Mouse (Mus musculus) limb, embryonic 11.5 days (tissue): Measurements from ENCODE around the gene Ier5. TPM values are rescaled to one million over a fixed set of nuclear protein-coding genes. Genes with fewer than 3 reads are reported as not detected.
A peak's percentile ranks its signal among the peaks of the same experiment; 100 is the strongest.

Experiments used
- ATAC-seq: fragments of 200-750 bp; cut with Nextera tagmentation; 2 replicates; pipeline ENCODE4 v1.8.0; 2017; ENCODE audit warnings: low read depth; ENCODE audit not compliant: insufficient number of reproducible peaks, low FRiP score, low TSS enrichment
- DNase-seq: peaks from one replicate; pipeline ENCODE4 v3.0.0-alpha.2; 2015; ENCODE audit warnings: low spot score
- H3K27ac ChIP-seq: fragments of 300-500 bp; sonication (generic); replicated peaks from 2 replicates; pipeline ENCODE4 v1.5.1; 2014; ENCODE audit warnings: low read depth, mild to moderate bottlenecking, low read length
- H3K27me3 ChIP-seq: fragments of 300-500 bp; sonication (generic); 2 replicates; pipeline ENCODE4 v1.6.1; 2014; ENCODE audit warnings: mild to moderate bottlenecking, low read length, mixed read lengths; ENCODE audit not compliant: control insufficient read depth, insufficient read depth
- H3K36me3 ChIP-seq: fragments of 300-500 bp; sonication (generic); 2 replicates; pipeline ENCODE4 v1.6.1; 2014; ENCODE audit warnings: mild to moderate bottlenecking, low read length, moderate library complexity, mixed read lengths; ENCODE audit not compliant: control insufficient read depth, insufficient read depth
- H3K4me1 ChIP-seq: fragments of 300-500 bp; sonication (generic); 2 replicates; pipeline ENCODE4 v1.6.1; 2014; ENCODE audit warnings: low read length, mixed read lengths; ENCODE audit not compliant: control insufficient read depth, insufficient read depth
- H3K4me2 ChIP-seq: fragments of 300-500 bp; sonication (generic); 2 replicates; pipeline ENCODE4 v1.6.1; 2014; ENCODE audit warnings: low read depth, mild to moderate bottlenecking, moderate library complexity; ENCODE audit not compliant: severe bottlenecking
- H3K4me3 ChIP-seq: fragments of 300-500 bp; sonication (generic); 2 replicates; pipeline ENCODE4 v1.5.1; 2014; ENCODE audit warnings: low read depth, low read length
- H3K9ac ChIP-seq: fragments of 300-500 bp; sonication (generic); 2 replicates; pipeline ENCODE4 v1.6.1; 2014; ENCODE audit warnings: mild to moderate bottlenecking, low read length
- H3K9me3 ChIP-seq: fragments of 300-500 bp; sonication (generic); 2 replicates; pipeline ENCODE4 v1.6.1; 2016; ENCODE audit warnings: low read length; ENCODE audit not compliant: control insufficient read depth
- WGBS: fragments of 180-500 bp; shearing (Covaris S2); extraction: QIAGEN DNeasy Blood & Tissue Kit; methylation state at CpG from one replicate; pipeline ENCODE4 v1.1.7; 2014; 5-methylcytosine and 5-hydroxymethylcytosine counted together
- polyA plus RNA-seq: library from polyadenylated mRNA; unstranded; fragments of >200 nt; fragmentation: Nextera tagmentation; extraction: Ambion mirVana; gene quantifications from 2 replicates; pipeline ENCODE4 v1.2.1, GENCODE M21; 2014

Ier5 gene
- polyA plus RNA-seq, 1 experiment from 2014 or later, result 12.4 TPM

DNA sequence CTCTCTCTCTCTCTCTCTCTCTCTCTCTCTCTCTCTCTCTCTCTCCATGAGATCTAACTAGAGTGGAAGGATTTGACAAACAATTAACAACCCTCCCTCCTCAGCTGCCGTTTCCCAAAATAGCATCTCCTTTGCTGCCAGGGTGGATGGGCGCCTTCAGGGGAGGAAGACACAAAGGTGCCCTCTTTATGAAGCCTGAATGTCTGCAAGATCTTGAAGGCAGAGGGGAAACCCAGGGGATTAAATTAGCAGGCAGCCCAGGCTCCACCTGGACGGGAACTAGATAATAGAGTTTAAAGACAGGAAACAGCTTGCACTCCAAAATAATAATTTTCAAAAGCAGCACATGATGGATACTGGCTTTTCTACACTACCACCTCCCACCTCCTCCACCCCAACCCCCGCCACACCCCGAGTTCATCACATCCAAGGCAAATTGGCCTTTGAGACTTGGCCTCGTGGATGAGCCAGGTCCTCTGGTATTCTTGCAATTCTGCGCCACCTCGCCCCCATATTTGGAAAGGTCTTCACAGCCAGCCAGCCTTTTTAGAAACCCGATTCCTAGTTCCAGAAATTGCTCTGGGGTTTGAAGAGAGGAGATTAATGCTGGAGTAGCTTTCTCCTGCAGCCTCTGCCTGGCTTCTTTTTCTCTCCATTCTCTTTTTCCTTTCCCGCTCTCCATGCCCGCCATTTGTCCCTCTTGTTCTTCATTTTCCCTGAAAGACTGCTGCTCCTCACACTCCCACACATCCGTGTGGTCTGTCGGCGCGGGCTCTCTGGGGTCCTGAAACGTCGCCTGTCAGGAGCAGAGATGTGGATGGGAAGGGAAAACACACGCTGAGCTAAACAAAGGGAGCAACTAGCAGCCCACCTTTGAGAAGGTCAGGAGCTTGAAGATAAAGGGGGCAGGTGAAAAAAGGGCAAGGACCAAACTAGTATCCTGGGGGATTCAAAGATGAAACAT is 10.2 kb upstream of the Ier5 start:
- no peak for ATAC-seq
- Histone ChIP-seq H3K27ac (no peak overlapping the region), H3K9ac (peak overlapping the region; percentile 43), H3K9me3 (no peaks in the 10 kb centered on the region), H3K4me2 (peak overlapping the region; percentile 27), H3K36me3 (no peaks in the 10 kb centered on the region), H3K4me1 (peaks cover 13% of the 10 kb centered on the region), H3K27me3 (no peaks in the 10 kb centered on the region), H3K4me3 (no peak overlapping the region)
- no peak for DNase-seq
- WGBS, result 23% methylated on average over 18 of the region's 18 CpGs

DNA sequence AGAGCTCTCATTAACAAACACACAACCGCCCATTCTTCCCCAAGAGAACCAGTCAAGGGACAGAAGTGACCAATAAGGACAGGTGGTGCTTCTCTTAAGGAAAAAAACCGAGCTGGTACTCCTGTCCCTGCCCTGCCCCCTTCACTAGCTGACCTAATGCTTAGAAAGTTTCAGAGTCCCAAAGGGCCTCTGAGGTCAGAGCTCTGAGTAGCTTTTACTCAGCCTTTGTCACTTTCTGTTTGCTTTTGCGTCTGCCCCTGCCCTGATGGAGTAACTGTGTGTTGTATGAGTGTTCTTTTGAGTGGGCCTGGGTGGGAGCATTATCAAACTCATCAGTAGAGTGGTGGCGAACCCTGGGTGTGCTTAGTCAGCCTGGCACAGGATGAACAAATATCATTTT is 9.0 kb upstream of the Ier5 start:
- H3K36me3 ChIP-seq, result no peaks in the 10 kb centered on the region
- 56% methylated on average over 4 of the region's 4 CpGs for WGBS
- no peaks in the 10 kb centered on the region for H3K9me3 ChIP-seq
- H3K4me1 ChIP-seq, result peaks cover 13% of the 10 kb centered on the region
- DNase-seq, result no peak
- no peak overlapping the region for H3K4me2 ChIP-seq
- no peak overlapping the region for H3K27ac ChIP-seq
- ATAC-seq, result no peak
- no peaks in the 10 kb centered on the region for H3K27me3 ChIP-seq
- no peak overlapping the region for H3K9ac ChIP-seq
- no peak overlapping the region for H3K4me3 ChIP-seq

DNA sequence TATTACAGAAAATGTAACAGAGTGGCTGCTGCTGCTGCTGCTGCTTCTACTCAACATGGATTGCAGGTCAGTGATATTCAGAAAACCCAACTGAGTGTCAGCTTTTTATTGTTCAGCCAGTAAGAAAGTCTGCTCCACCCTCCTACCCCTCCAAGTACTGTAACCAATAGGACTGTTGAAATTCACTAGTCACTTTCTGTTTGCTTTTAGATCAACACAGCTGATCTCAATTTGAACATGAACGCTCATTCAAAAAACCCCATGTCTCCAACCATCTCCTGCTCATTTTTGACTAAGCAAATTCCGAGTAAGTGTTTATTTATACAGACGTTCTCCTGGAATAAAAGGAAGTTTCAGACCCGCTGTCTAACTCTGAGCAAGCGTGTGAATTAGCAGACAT is 8.4 kb upstream of the Ier5 start:
- Histone ChIP-seq H3K9ac (no peak overlapping the region), H3K4me2 (no peak overlapping the region), H3K4me3 (no peak overlapping the region), H3K9me3 (no peaks in the 10 kb centered on the region), H3K27me3 (no peaks in the 10 kb centered on the region), H3K36me3 (no peaks in the 10 kb centered on the region), H3K4me1 (peaks cover 13% of the 10 kb centered on the region), H3K27ac (no peak overlapping the region)
- DNase-seq, result no peak
- 70% methylated on average over 5 of the region's 5 CpGs for WGBS
- ATAC-seq, result no peak

DNA sequence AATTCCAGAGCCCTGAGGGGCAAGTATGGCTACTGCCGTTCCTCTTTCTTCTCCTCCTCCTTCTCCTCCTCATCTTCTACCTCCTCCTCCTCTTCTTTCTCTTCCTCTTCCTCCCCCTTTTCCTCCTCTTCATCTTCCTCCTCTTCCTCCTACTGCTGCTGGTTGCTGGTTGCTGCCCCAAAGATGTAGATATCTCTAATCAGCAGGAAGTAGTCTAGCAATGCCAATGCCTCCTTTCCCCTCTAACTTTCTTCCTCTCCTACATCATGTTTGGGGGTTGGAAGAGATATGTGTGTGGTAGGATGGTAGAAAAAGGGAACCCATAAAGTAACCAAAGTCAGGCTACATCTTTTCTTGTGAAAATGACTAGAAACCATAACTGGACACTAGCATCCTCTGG is 6.9 kb upstream of the Ier5 start:
- 96% methylated on average over 1 of the region's 1 CpGs for WGBS
- Histone ChIP-seq H3K36me3 (no peaks in the 10 kb centered on the region), H3K4me2 (no peak overlapping the region), H3K9ac (no peak overlapping the region), H3K9me3 (no peaks in the 10 kb centered on the region), H3K4me3 (no peak overlapping the region), H3K4me1 (peaks cover 11% of the 10 kb centered on the region), H3K27me3 (no peaks in the 10 kb centered on the region), H3K27ac (no peak overlapping the region)
- ATAC-seq (no peak), DNase-seq (no peak)

DNA sequence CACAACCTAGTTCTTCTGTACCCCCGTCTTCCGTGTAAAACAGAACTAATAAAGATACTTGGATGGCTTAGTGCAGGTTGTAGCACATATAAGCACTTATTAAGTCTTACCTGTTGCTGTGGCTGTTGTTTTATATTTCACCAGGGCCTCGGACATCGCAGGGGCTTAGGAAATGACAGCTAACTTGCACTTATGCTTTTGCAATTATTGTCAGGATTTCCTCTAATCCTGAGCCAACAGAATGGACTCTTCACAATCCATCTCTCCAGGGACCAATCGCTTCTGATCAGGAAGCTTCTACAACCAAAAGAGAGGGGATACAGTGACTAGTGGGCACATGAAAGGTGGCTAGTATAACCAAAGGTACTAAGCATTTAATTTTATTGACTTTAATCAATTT is 4.6 kb upstream of the Ier5 start:
- Histone ChIP-seq H3K4me1 (peaks cover 5% of the 10 kb centered on the region), H3K9me3 (no peaks in the 10 kb centered on the region), H3K9ac (no peak overlapping the region), H3K4me2 (no peak overlapping the region), H3K27me3 (no peaks in the 10 kb centered on the region), H3K36me3 (no peaks in the 10 kb centered on the region), H3K4me3 (no peak overlapping the region), H3K27ac (no peak overlapping the region)
- DNase-seq, result no peak
- no peak for ATAC-seq
- 92% methylated on average over 5 of the region's 5 CpGs for WGBS

DNA sequence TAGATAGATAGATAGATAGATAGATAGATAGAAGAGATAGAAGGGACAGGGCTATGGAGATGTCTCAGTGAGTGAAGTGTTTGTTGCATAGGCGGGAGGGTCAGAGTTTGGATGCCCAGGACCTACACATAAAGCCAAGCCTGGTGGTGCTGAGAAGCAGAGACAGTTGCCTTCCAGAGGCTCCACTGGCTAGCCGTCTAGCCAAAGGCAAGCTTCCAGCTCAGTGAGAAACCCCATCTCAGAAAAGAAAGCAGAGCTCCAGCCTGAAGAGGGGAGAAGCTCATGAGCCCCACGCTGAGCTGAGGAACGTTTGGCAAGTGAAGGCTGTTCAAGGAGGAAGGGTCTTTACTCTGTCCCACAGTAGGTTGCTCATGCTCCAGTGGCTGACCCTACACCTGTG is 3.2 kb upstream of the Ier5 start:
- no peaks in the 10 kb centered on the region for H3K27me3 ChIP-seq
- no peak overlapping the region for H3K27ac ChIP-seq
- no peak for ATAC-seq
- 67% methylated on average over 4 of the region's 4 CpGs for WGBS
- H3K4me3 ChIP-seq, result no peak overlapping the region
- no peaks in the 10 kb centered on the region for H3K4me1 ChIP-seq
- H3K9ac ChIP-seq, result no peak overlapping the region
- H3K36me3 ChIP-seq, result no peaks in the 10 kb centered on the region
- H3K9me3 ChIP-seq, result no peaks in the 10 kb centered on the region
- no peak for DNase-seq
- H3K4me2 ChIP-seq, result no peak overlapping the region

DNA sequence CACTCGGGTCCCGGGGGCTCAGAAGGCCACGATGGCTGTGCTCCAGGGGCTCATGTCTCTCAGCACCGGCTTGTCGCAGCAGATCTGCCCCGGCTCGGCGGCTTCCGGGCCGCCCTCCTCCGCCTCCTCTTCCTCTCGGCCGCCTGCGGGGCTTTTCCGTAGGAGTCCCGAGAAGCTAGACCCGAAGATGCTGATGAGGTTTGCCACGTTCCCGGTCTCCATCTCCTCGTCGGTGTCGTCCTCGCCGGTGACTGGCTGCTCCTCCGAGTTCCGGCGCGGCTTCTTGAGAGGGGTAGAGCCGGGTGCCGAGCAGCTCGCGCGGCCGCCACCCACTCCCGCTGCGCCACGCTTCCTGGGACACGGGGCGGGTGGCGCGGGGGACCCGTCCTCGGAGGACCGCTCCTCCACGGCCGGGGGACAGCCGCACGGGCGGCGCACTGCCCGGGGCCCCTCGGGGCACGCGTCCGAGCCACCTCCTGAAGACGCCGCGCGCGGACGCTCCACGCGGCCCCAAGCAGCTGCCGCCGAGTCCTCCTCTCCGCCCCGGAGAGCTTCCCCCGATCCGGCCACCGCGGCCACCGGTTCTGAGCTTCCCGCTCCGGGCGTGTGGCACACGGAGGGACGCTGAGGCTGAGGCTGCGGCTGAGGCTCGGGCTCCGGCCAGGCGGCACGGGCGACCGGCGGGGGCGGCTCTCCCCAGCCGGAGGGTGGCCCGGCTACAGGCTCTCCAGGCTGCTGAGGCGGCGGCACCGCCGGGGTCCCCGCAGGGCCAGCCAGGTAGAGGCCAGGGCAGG is 753 bp downstream of the Ier5 start:
- DNase-seq (peak; percentile 69), ATAC-seq (peak; percentile 77)
- peak overlapping the region; percentile 73 for H3K27ac ChIP-seq
- no peaks in the 10 kb centered on the region for H3K27me3 ChIP-seq
- H3K4me2 ChIP-seq, result peak overlapping the region; percentile 83
- H3K36me3 ChIP-seq, result no peaks in the 10 kb centered on the region
- H3K9ac ChIP-seq, result peak overlapping the region; percentile 97
- under 1% methylated on average over 80 of the region's 93 CpGs for WGBS
- H3K4me1 ChIP-seq, result 0 out of 2 replicates have a peak, but pooled peaks cover 3% of the 10 kb centered on the region
- peak overlapping the region; percentile 98 for H3K4me3 ChIP-seq
- H3K9me3 ChIP-seq, result no peaks in the 10 kb centered on the region

DNA sequence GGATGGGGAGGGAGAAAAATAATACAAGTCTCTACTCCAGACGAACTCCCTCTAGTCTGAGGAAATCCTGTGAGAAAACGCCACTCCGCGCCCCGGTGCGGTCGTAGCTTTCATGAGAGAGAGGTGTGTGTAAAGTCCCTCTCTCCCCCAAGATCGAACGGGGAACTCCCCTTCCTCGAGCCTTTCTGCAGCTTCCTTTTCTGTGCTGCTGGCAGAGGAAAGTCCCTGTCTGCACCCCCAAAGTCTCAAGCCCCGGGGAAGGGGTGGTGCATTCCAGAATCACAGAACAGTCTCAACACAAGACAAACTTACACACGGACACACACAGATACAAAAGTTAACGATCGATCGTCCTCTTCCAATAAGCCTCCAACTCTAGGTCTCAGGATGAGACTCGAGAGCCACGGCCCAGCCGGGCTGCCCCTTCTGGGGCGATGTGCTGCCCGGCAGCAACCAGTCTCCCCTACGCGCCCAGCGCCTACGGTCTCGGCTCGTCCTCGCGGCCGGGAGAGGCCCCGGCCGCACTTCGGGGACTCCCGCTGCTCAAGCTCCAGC is 1.4 kb downstream of the Ier5 start:
- no peaks in the 10 kb centered on the region for H3K36me3 ChIP-seq
- peak overlapping the region; percentile 98 for H3K4me3 ChIP-seq
- DNase-seq (peak; percentile 55), ATAC-seq (no peak)
- peak overlapping the region; percentile 97 for H3K9ac ChIP-seq
- no peaks in the 10 kb centered on the region for H3K27me3 ChIP-seq
- H3K27ac ChIP-seq, result no peak overlapping the region; the same call in 1 of the 2 replicates
- peaks cover 7% of the 10 kb centered on the region; the same call in 1 of the 2 replicates for H3K4me1 ChIP-seq
- H3K4me2 ChIP-seq, result peak overlapping the region; percentile 83
- H3K9me3 ChIP-seq, result no peaks in the 10 kb centered on the region
- WGBS, result under 1% methylated on average over 33 of the region's 33 CpGs
